Mouse (Mus musculus): ENCODE results near the gene Olfr55.
"Not testable (repeated sequence)": the region's sequence is repeated elsewhere in the genome, so short reads cannot be mapped to it uniquely, and the experiment has no call there.

Gene Olfr55

GRCm38 (mm10) chr17:33168147-33168546 is at the start of gene Olfr55:
Gene Olfr55 (plus strand): TSS chr17:33168447.
- DNase-seq (ENCODE audit: extremely low spot score, low read depth, low spot score) = not testable (repeated sequence)

- DNase-seq (ENCODE audit: extremely low spot score, low read depth, low spot score) = no peak
Measured at GRCm38 (mm10) chr17:33124546-33124945, 43.7 kb upstream of the Olfr55 start.

GRCm38 (mm10) chr17:33126257-33126656 is 42.0 kb upstream of the Olfr55 start:
- no peak for DNase-seq (ENCODE audit: extremely low spot score, low read depth, low spot score)

- DNase-seq (ENCODE audit: extremely low spot score, low read depth, low spot score) = no peak
Measured at GRCm38 (mm10) chr17:33139261-33139820, 28.9 kb upstream of the Olfr55 start, which contains the start of gene Morc2b. Gene Morc2b (minus strand): TSS chr17:33139683.

GRCm38 (mm10) chr17:33191002-33191401 is 22.8 kb downstream of the Olfr55 start, which contains the start of gene Olfr239:
Gene Olfr239 (plus strand): TSS chr17:33191302.
- not testable (repeated sequence) for DNase-seq (ENCODE audit: extremely low spot score, low read depth, low spot score)

GRCm38 (mm10) chr17:33221590-33221989 is 53.3 kb downstream of the Olfr55 start, which contains the start of gene Olfr1564:
Gene Olfr1564 (minus strand): TSS chr17:33221690.
- DNase-seq (ENCODE audit: extremely low spot score, low read depth, low spot score) = no peak
